Mouse (Mus musculus): ENCODE data around the gene Ly6g6f. TPM values are rescaled to one million over a fixed set of nuclear protein-coding genes. Genes with fewer than 3 reads are reported as not detected.

The Ly6g6f gene
- polyA plus RNA-seq, 1 experiment from 2014 or later = not detected

DNA sequence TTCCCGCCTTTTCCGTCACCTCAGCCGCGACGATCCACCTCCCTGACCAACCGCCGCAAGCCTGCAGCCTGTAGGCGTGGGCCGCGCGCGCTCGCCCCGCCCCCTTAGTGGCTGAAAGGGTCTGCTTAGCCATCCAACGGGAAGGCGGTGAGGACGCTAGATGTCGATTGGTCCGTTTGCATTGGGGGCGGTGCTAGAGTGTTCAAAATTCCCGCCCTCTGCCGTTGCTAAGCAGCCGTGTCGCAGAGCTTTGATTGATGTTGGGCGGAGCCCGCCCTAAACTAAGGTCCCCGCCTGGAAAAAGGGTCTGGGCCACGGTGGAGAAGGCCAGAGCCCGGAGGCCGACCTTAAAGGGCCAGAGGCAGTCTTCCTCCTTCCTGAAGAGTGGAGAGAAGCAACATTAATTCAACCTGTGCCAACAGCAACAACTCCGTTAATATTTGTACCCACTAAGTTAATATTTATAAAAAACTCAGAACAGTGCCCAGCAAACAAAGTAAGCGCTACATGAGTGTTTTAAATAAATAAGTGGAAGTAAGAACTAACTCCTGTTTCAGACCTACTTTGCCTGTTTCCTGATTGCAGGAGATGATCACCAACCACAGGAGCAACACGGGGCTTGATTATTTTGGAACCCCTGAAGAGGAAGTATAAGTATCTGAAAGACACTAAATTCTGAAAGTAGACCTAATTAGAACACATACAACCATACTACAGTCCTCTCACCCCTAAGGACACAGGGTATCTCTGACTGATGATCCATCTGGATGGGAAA, 38.5 kb downstream of the Ly6g6f start, which contains the start of gene Msh5:
Msh5 (minus strand) TSS at position 65 of the 775 bp plus-strand sequence.

Other genes with a start within 250 kb of the Ly6g6f start
- gene Stk19, start 248.7 kb downstream of the Ly6g6f start, polyA plus RNA-seq (2014; fragmentation: Illumina TruSeq; extraction: RNeasy Lipid Tissue Mini Kit (QIAGEN cat#74804); ENCODE audit: low read depth, low replicate concordance) = 23.0 TPM
- 3.0 TPM for gene Dxo, start 248.6 kb downstream of the Ly6g6f start, polyA plus RNA-seq (2014; fragmentation: Illumina TruSeq; extraction: RNeasy Lipid Tissue Mini Kit (QIAGEN cat#74804); ENCODE audit: low read depth, low replicate concordance)
- 5.6 TPM for gene Skiv2l, start 235.4 kb downstream of the Ly6g6f start, polyA plus RNA-seq (2014; fragmentation: Illumina TruSeq; extraction: RNeasy Lipid Tissue Mini Kit (QIAGEN cat#74804); ENCODE audit: low read depth, low replicate concordance)
- 1.1 TPM for gene Nelfe, start 235.2 kb downstream of the Ly6g6f start, polyA plus RNA-seq (2014; fragmentation: Illumina TruSeq; extraction: RNeasy Lipid Tissue Mini Kit (QIAGEN cat#74804); ENCODE audit: low read depth, low replicate concordance)
- gene Cfb, start 223.1 kb downstream of the Ly6g6f start, polyA plus RNA-seq (2014; fragmentation: Illumina TruSeq; extraction: RNeasy Lipid Tissue Mini Kit (QIAGEN cat#74804); ENCODE audit: low read depth, low replicate concordance) = 18.5 TPM
- 1.1 TPM for gene Zbtb12, start 206.1 kb downstream of the Ly6g6f start, polyA plus RNA-seq (2014; fragmentation: Illumina TruSeq; extraction: RNeasy Lipid Tissue Mini Kit (QIAGEN cat#74804); ENCODE audit: low read depth, low replicate concordance)
- gene Gm20547, start 203.6 kb downstream of the Ly6g6f start, polyA plus RNA-seq (2014; fragmentation: Illumina TruSeq; extraction: RNeasy Lipid Tissue Mini Kit (QIAGEN cat#74804); ENCODE audit: low read depth, low replicate concordance) = 2.3 TPM
- 1.0 TPM for gene C2, start 187.3 kb downstream of the Ly6g6f start, polyA plus RNA-seq (2014; fragmentation: Illumina TruSeq; extraction: RNeasy Lipid Tissue Mini Kit (QIAGEN cat#74804); ENCODE audit: low read depth, low replicate concordance)
- gene Ehmt2, start 187.1 kb downstream of the Ly6g6f start, polyA plus RNA-seq (2014; fragmentation: Illumina TruSeq; extraction: RNeasy Lipid Tissue Mini Kit (QIAGEN cat#74804); ENCODE audit: low read depth, low replicate concordance) = 10.6 TPM
- 32.3 TPM for gene Slc44a4, start 171.1 kb downstream of the Ly6g6f start, polyA plus RNA-seq (2014; fragmentation: Illumina TruSeq; extraction: RNeasy Lipid Tissue Mini Kit (QIAGEN cat#74804); ENCODE audit: low read depth, low replicate concordance)
- 15.5 TPM for gene Neu1, start 154.4 kb downstream of the Ly6g6f start, polyA plus RNA-seq (2014; fragmentation: Illumina TruSeq; extraction: RNeasy Lipid Tissue Mini Kit (QIAGEN cat#74804); ENCODE audit: low read depth, low replicate concordance)
- gene Hspa1b, start 126.4 kb downstream of the Ly6g6f start, polyA plus RNA-seq (2014; fragmentation: Illumina TruSeq; extraction: RNeasy Lipid Tissue Mini Kit (QIAGEN cat#74804); ENCODE audit: low read depth, low replicate concordance) = 10.1 TPM
- gene Gm20481, start 115.7 kb downstream of the Ly6g6f start, polyA plus RNA-seq (2014; fragmentation: Illumina TruSeq; extraction: RNeasy Lipid Tissue Mini Kit (QIAGEN cat#74804); ENCODE audit: low read depth, low replicate concordance) = not detected
- gene Hspa1a, start 113.5 kb downstream of the Ly6g6f start, polyA plus RNA-seq (2014; fragmentation: Illumina TruSeq; extraction: RNeasy Lipid Tissue Mini Kit (QIAGEN cat#74804); ENCODE audit: low read depth, low replicate concordance) = 4.5 TPM
- 0.22 TPM for gene Hspa1l, start 112.9 kb downstream of the Ly6g6f start, polyA plus RNA-seq (2014; fragmentation: Illumina TruSeq; extraction: RNeasy Lipid Tissue Mini Kit (QIAGEN cat#74804); ENCODE audit: low read depth, low replicate concordance)
- 12.9 TPM for gene Lsm2, start 103.7 kb downstream of the Ly6g6f start, polyA plus RNA-seq (2014; fragmentation: Illumina TruSeq; extraction: RNeasy Lipid Tissue Mini Kit (QIAGEN cat#74804); ENCODE audit: low read depth, low replicate concordance)
- gene Vars, start 84.6 kb downstream of the Ly6g6f start, polyA plus RNA-seq (2014; fragmentation: Illumina TruSeq; extraction: RNeasy Lipid Tissue Mini Kit (QIAGEN cat#74804); ENCODE audit: low read depth, low replicate concordance) = 1.5 TPM
- 0.09 TPM for gene Vwa7, start 69.0 kb downstream of the Ly6g6f start, polyA plus RNA-seq (2014; fragmentation: Illumina TruSeq; extraction: RNeasy Lipid Tissue Mini Kit (QIAGEN cat#74804); ENCODE audit: low read depth, low replicate concordance)
- gene Sapcd1, start 57.6 kb downstream of the Ly6g6f start, polyA plus RNA-seq (2014; fragmentation: Illumina TruSeq; extraction: RNeasy Lipid Tissue Mini Kit (QIAGEN cat#74804); ENCODE audit: low read depth, low replicate concordance) = not detected
- gene Msh5, start 38.9 kb downstream of the Ly6g6f start, polyA plus RNA-seq (2014; fragmentation: Illumina TruSeq; extraction: RNeasy Lipid Tissue Mini Kit (QIAGEN cat#74804); ENCODE audit: low read depth, low replicate concordance) = 2.5 TPM
- 47.8 TPM for gene Clic1, start 35.6 kb downstream of the Ly6g6f start, polyA plus RNA-seq (2014; fragmentation: Illumina TruSeq; extraction: RNeasy Lipid Tissue Mini Kit (QIAGEN cat#74804); ENCODE audit: low read depth, low replicate concordance)
- gene Ddah2, start 26.6 kb downstream of the Ly6g6f start, polyA plus RNA-seq (2014; fragmentation: Illumina TruSeq; extraction: RNeasy Lipid Tissue Mini Kit (QIAGEN cat#74804); ENCODE audit: low read depth, low replicate concordance) = not detected
- gene Ly6g6c, start 20.2 kb downstream of the Ly6g6f start, polyA plus RNA-seq (2014; fragmentation: Illumina TruSeq; extraction: RNeasy Lipid Tissue Mini Kit (QIAGEN cat#74804); ENCODE audit: low read depth, low replicate concordance) = 1.5 TPM
- gene Mpig6b, start 19.4 kb downstream of the Ly6g6f start, polyA plus RNA-seq (2014; fragmentation: Illumina TruSeq; extraction: RNeasy Lipid Tissue Mini Kit (QIAGEN cat#74804); ENCODE audit: low read depth, low replicate concordance) = 3.0 TPM
- gene Ly6g6e, start 8.7 kb downstream of the Ly6g6f start, polyA plus RNA-seq (2014; fragmentation: Illumina TruSeq; extraction: RNeasy Lipid Tissue Mini Kit (QIAGEN cat#74804); ENCODE audit: low read depth, low replicate concordance) = 2.8 TPM
- not detected for gene Ly6g6d, start 7.5 kb downstream of the Ly6g6f start, polyA plus RNA-seq (2014; fragmentation: Illumina TruSeq; extraction: RNeasy Lipid Tissue Mini Kit (QIAGEN cat#74804); ENCODE audit: low read depth, low replicate concordance)
- gene Abhd16a, start 3.7 kb upstream of the Ly6g6f start, polyA plus RNA-seq (2014; fragmentation: Illumina TruSeq; extraction: RNeasy Lipid Tissue Mini Kit (QIAGEN cat#74804); ENCODE audit: low read depth, low replicate concordance) = 5.3 TPM
- gene Ly6g5c, start 22.7 kb upstream of the Ly6g6f start, polyA plus RNA-seq (2014; fragmentation: Illumina TruSeq; extraction: RNeasy Lipid Tissue Mini Kit (QIAGEN cat#74804); ENCODE audit: low read depth, low replicate concordance) = not detected
- gene Ly6g5b, start 29.8 kb upstream of the Ly6g6f start, polyA plus RNA-seq (2014; fragmentation: Illumina TruSeq; extraction: RNeasy Lipid Tissue Mini Kit (QIAGEN cat#74804); ENCODE audit: low read depth, low replicate concordance) = not detected
- 0.85 TPM for gene Gpank1, start 35.8 kb upstream of the Ly6g6f start, polyA plus RNA-seq (2014; fragmentation: Illumina TruSeq; extraction: RNeasy Lipid Tissue Mini Kit (QIAGEN cat#74804); ENCODE audit: low read depth, low replicate concordance)
- 96.9 TPM for gene Csnk2b, start 36.4 kb upstream of the Ly6g6f start, polyA plus RNA-seq (2014; fragmentation: Illumina TruSeq; extraction: RNeasy Lipid Tissue Mini Kit (QIAGEN cat#74804); ENCODE audit: low read depth, low replicate concordance)
- gene D17H6S53E, start 40.8 kb upstream of the Ly6g6f start, polyA plus RNA-seq (2014; fragmentation: Illumina TruSeq; extraction: RNeasy Lipid Tissue Mini Kit (QIAGEN cat#74804); ENCODE audit: low read depth, low replicate concordance) = 2.2 TPM
- not detected for gene Apom, start 46.4 kb upstream of the Ly6g6f start, polyA plus RNA-seq (2014; fragmentation: Illumina TruSeq; extraction: RNeasy Lipid Tissue Mini Kit (QIAGEN cat#74804); ENCODE audit: low read depth, low replicate concordance)
- 16.8 TPM for gene Bag6, start 49.6 kb upstream of the Ly6g6f start, polyA plus RNA-seq (2014; fragmentation: Illumina TruSeq; extraction: RNeasy Lipid Tissue Mini Kit (QIAGEN cat#74804); ENCODE audit: low read depth, low replicate concordance)
- gene Prrc2a, start 79.3 kb upstream of the Ly6g6f start, polyA plus RNA-seq (2014; fragmentation: Illumina TruSeq; extraction: RNeasy Lipid Tissue Mini Kit (QIAGEN cat#74804); ENCODE audit: low read depth, low replicate concordance) = 12.8 TPM
- 7.7 TPM for gene Aif1, start 90.5 kb upstream of the Ly6g6f start, polyA plus RNA-seq (2014; fragmentation: Illumina TruSeq; extraction: RNeasy Lipid Tissue Mini Kit (QIAGEN cat#74804); ENCODE audit: low read depth, low replicate concordance)
- not detected for gene Lst1, start 102.8 kb upstream of the Ly6g6f start, polyA plus RNA-seq (2014; fragmentation: Illumina TruSeq; extraction: RNeasy Lipid Tissue Mini Kit (QIAGEN cat#74804); ENCODE audit: low read depth, low replicate concordance)
- gene Ltb, start 108.8 kb upstream of the Ly6g6f start, polyA plus RNA-seq (2014; fragmentation: Illumina TruSeq; extraction: RNeasy Lipid Tissue Mini Kit (QIAGEN cat#74804); ENCODE audit: low read depth, low replicate concordance) = not detected
- gene Tnf, start 116.4 kb upstream of the Ly6g6f start, polyA plus RNA-seq (2014; fragmentation: Illumina TruSeq; extraction: RNeasy Lipid Tissue Mini Kit (QIAGEN cat#74804); ENCODE audit: low read depth, low replicate concordance) = 0.35 TPM
- gene Lta, start 119.7 kb upstream of the Ly6g6f start, polyA plus RNA-seq (2014; fragmentation: Illumina TruSeq; extraction: RNeasy Lipid Tissue Mini Kit (QIAGEN cat#74804); ENCODE audit: low read depth, low replicate concordance) = 0.54 TPM
- gene Gm16181, start 135.2 kb upstream of the Ly6g6f start, polyA plus RNA-seq (2014; fragmentation: Illumina TruSeq; extraction: RNeasy Lipid Tissue Mini Kit (QIAGEN cat#74804); ENCODE audit: low read depth, low replicate concordance) = not detected
- gene Atp6v1g2, start 148.1 kb upstream of the Ly6g6f start, polyA plus RNA-seq (2014; fragmentation: Illumina TruSeq; extraction: RNeasy Lipid Tissue Mini Kit (QIAGEN cat#74804); ENCODE audit: low read depth, low replicate concordance) = 8.0 TPM
- gene Nfkbil1, start 150.2 kb upstream of the Ly6g6f start, polyA plus RNA-seq (2014; fragmentation: Illumina TruSeq; extraction: RNeasy Lipid Tissue Mini Kit (QIAGEN cat#74804); ENCODE audit: low read depth, low replicate concordance) = not detected
- 10.4 TPM for gene Ddx39b, start 156.1 kb upstream of the Ly6g6f start, polyA plus RNA-seq (2014; fragmentation: Illumina TruSeq; extraction: RNeasy Lipid Tissue Mini Kit (QIAGEN cat#74804); ENCODE audit: low read depth, low replicate concordance)
- 76.9 TPM for gene H2-D1, start 177.1 kb upstream of the Ly6g6f start, polyA plus RNA-seq (2014; fragmentation: Illumina TruSeq; extraction: RNeasy Lipid Tissue Mini Kit (QIAGEN cat#74804); ENCODE audit: low read depth, low replicate concordance)
- gene H2-Q1, start 234.8 kb upstream of the Ly6g6f start, polyA plus RNA-seq (2014; fragmentation: Illumina TruSeq; extraction: RNeasy Lipid Tissue Mini Kit (QIAGEN cat#74804); ENCODE audit: low read depth, low replicate concordance) = 45.4 TPM

Data from sigmoid colon, adult 10 weeks (tissue).